Mouse (Mus musculus) forebrain, embryonic 14.5 days (tissue): ENCODE measurements at regions not wholly inside any gene's neighbourhood (a gene's known extent, or its start where the extent isn't known, plus 50 kb on each side); places are given as distances from the start of the nearest gene placed in this dataset.

ENCODE experiments used
- ATAC-seq: fragments of 200-750 bp; cut with Nextera tagmentation; 2 replicates; pipeline ENCODE4 v1.8.0; 2017; ENCODE audit warnings: mild to moderate bottlenecking, moderate library complexity
- DNase-seq: peaks from one replicate; pipeline ENCODE4 v3.0.0-alpha.2; 2015; ENCODE audit warnings: low spot score
- H3K27ac ChIP-seq: fragments of 300-500 bp; sonication (generic); 2 replicates; pipeline ENCODE4 v1.5.1; 2014; ENCODE audit warnings: low read depth, mild to moderate bottlenecking, control low read depth, low read length, moderate library complexity
- H3K27me3 ChIP-seq: fragments of 300-500 bp; sonication (generic); replicated peaks from 2 replicates; pipeline ENCODE4 v1.6.1; 2014; ENCODE audit warnings: low read length, control low read depth, mixed read lengths; ENCODE audit not compliant: control insufficient read depth, insufficient read depth
- H3K36me3 ChIP-seq: fragments of 300-500 bp; sonication (generic); 2 replicates; pipeline ENCODE4 v1.6.1; 2014; ENCODE audit warnings: low read length, control low read depth; ENCODE audit not compliant: control insufficient read depth, insufficient read depth
- H3K4me1 ChIP-seq: fragments of 300-500 bp; sonication (generic); 2 replicates; pipeline ENCODE4 v1.6.1; 2014; ENCODE audit warnings: antibody characterized with exemption, low read length, control low read depth; ENCODE audit not compliant: control insufficient read depth, insufficient read depth
- H3K4me2 ChIP-seq: fragments of 300-500 bp; sonication (generic); 2 replicates; pipeline ENCODE4 v1.6.1; 2014; ENCODE audit warnings: mild to moderate bottlenecking, control low read depth, low read length
- H3K4me3 ChIP-seq: fragments of 300-500 bp; sonication (generic); 2 replicates; pipeline ENCODE4 v1.5.1; 2014; ENCODE audit warnings: low read depth, low read length, control low read depth
- H3K9ac ChIP-seq: fragments of 300-500 bp; sonication (generic); 2 replicates; pipeline ENCODE4 v1.6.1; 2014; ENCODE audit warnings: mild to moderate bottlenecking, low read length, control low read depth, moderate library complexity
- H3K9me3 ChIP-seq: fragments of 300-500 bp; sonication (generic); replicated peaks from 2 replicates; pipeline ENCODE4 v1.6.1; 2016; ENCODE audit warnings: low read length, control low read depth, mixed read lengths; ENCODE audit not compliant: control insufficient read depth
- WGBS: fragments of 180-500 bp; shearing (Covaris S2); extraction: QIAGEN DNeasy Blood & Tissue Kit; methylation state at CpG from one replicate; pipeline ENCODE4 v1.1.7; 2014; 5-methylcytosine and 5-hydroxymethylcytosine counted together

DNA sequence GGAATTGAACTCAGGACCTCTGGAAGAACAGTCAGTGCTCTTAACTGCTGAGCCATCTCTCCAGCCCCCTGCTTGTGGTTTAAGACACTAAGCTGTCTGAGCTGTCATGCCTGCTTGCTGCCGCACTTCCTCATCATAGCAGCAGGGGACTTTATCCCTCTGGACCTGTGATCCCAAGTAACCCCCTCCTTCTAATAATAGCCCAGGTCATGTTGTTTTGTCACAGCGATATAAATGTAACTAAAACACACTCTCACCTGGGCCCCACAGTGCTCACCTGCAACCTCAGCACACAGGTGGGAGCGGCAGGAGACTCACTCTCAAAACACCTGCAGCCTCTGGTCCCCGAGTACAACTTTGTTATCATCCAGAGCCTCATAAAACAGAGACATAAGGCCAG is 231.9 kb upstream of the Spdye4c start:
- Histone ChIP-seq H3K4me3 (no peak overlapping the region), H3K27ac (no peak overlapping the region), H3K4me2 (no peak overlapping the region), H3K36me3 (no peaks in the 10 kb centered on the region), H3K9ac (no peak overlapping the region), H3K9me3 (no peaks in the 10 kb centered on the region), H3K27me3 (no peaks in the 10 kb centered on the region), H3K4me1 (no peaks in the 10 kb centered on the region)
- 85% methylated on average over 4 of the region's 4 CpGs for WGBS
- DNase-seq (no peak), ATAC-seq (no peak)

DNA sequence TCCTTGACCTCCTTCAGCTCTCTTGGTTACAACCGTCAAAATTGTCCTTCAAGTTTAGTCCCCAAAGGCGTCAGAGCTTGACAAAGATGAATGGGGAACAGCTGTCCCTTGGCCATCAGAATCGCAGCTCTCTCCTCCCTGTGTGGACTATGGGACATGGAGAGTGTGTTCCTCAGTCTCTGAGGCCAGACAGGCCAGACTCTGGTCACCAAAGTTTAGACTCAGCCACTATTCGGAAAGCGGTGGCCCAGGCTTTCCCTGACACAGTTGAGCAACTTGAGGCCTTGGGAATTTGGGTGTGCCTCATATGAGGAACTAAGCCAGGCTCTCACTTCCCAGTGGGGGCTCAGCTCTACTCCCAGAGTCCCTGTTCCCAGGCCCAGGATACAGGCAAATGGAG is 230.5 kb upstream of the Spdye4c start:
- Histone ChIP-seq H3K9ac (no peak overlapping the region), H3K4me1 (no peaks in the 10 kb centered on the region), H3K4me2 (no peak overlapping the region), H3K4me3 (no peak overlapping the region), H3K36me3 (no peaks in the 10 kb centered on the region), H3K9me3 (no peaks in the 10 kb centered on the region), H3K27me3 (no peaks in the 10 kb centered on the region), H3K27ac (no peak overlapping the region)
- 93% methylated on average over 5 of the region's 5 CpGs for WGBS
- ATAC-seq: no peak
- DNase-seq: no peak

- H3K4me3 ChIP-seq: no peak overlapping the region
- DNase-seq (no peak), ATAC-seq (no peak)
- H3K27me3 ChIP-seq: no peaks in the 10 kb centered on the region
- no peak overlapping the region for H3K4me2 ChIP-seq
- no peak overlapping the region for H3K27ac ChIP-seq
- no peaks in the 10 kb centered on the region for H3K9me3 ChIP-seq
- no peaks in the 10 kb centered on the region for H3K4me1 ChIP-seq
- no peaks in the 10 kb centered on the region for H3K36me3 ChIP-seq
- WGBS: 68% methylated on average over 1 of the region's 1 CpGs
- no peak overlapping the region for H3K9ac ChIP-seq
Observed at GRCm38 (mm10) chr2:128361436-128361835, 229.6 kb upstream of the Spdye4c start.

GRCm38 (mm10) chr2:128364161-128364560 is 226.8 kb upstream of the Spdye4c start:
- no peak overlapping the region for H3K4me3 ChIP-seq
- H3K27ac ChIP-seq: no peak overlapping the region
- H3K4me2 ChIP-seq: no peak overlapping the region
- no peak for DNase-seq
- H3K4me1 ChIP-seq: no peaks in the 10 kb centered on the region
- ATAC-seq: no peak
- H3K36me3 ChIP-seq: no peaks in the 10 kb centered on the region
- no peaks in the 10 kb centered on the region for H3K27me3 ChIP-seq
- no peaks in the 10 kb centered on the region; the same call in 1 of the 2 replicates for H3K9me3 ChIP-seq
- WGBS: 81% methylated on average over 14 of the region's 14 CpGs
- no peak overlapping the region for H3K9ac ChIP-seq

- ATAC-seq: no peak
- no peaks in the 10 kb centered on the region for H3K4me1 ChIP-seq
- no peaks in the 10 kb centered on the region for H3K36me3 ChIP-seq
- no peaks in the 10 kb centered on the region; the same call in 1 of the 2 replicates for H3K9me3 ChIP-seq
- H3K4me2 ChIP-seq: no peak overlapping the region
- H3K9ac ChIP-seq: no peak overlapping the region
- no peak overlapping the region for H3K27ac ChIP-seq
- no peaks in the 10 kb centered on the region for H3K27me3 ChIP-seq
- 79% methylated on average over 3 of the region's 3 CpGs for WGBS
- no peak overlapping the region for H3K4me3 ChIP-seq
- no peak for DNase-seq
Observed at GRCm38 (mm10) chr2:128365004-128365403, 226.0 kb upstream of the Spdye4c start.

- Histone ChIP-seq H3K36me3 (no peaks in the 10 kb centered on the region), H3K4me2 (no peak overlapping the region), H3K27ac (no peak overlapping the region), H3K4me1 (no peaks in the 10 kb centered on the region), H3K9me3 (no peaks in the 10 kb centered on the region; the same call in 1 of the 2 replicates), H3K27me3 (no peaks in the 10 kb centered on the region), H3K9ac (no peak overlapping the region), H3K4me3 (no peak overlapping the region)
- DNase-seq: no peak
- WGBS: 87% methylated on average over 2 of the region's 2 CpGs
- no peak for ATAC-seq
Observed at GRCm38 (mm10) chr2:128365775-128366174, 225.2 kb upstream of the Spdye4c start.

- Histone ChIP-seq H3K9me3 (no peaks in the 10 kb centered on the region; the same call in 1 of the 2 replicates), H3K36me3 (no peaks in the 10 kb centered on the region), H3K4me1 (no peaks in the 10 kb centered on the region), H3K9ac (no peak overlapping the region), H3K4me3 (no peak overlapping the region), H3K4me2 (no peak overlapping the region), H3K27ac (no peak overlapping the region), H3K27me3 (no peaks in the 10 kb centered on the region)
- DNase-seq: no peak
- WGBS: 88% methylated on average over 14 of the region's 14 CpGs
- no peak for ATAC-seq
Observed at GRCm38 (mm10) chr2:128367266-128368150, 223.5 kb upstream of the Spdye4c start.

DNA sequence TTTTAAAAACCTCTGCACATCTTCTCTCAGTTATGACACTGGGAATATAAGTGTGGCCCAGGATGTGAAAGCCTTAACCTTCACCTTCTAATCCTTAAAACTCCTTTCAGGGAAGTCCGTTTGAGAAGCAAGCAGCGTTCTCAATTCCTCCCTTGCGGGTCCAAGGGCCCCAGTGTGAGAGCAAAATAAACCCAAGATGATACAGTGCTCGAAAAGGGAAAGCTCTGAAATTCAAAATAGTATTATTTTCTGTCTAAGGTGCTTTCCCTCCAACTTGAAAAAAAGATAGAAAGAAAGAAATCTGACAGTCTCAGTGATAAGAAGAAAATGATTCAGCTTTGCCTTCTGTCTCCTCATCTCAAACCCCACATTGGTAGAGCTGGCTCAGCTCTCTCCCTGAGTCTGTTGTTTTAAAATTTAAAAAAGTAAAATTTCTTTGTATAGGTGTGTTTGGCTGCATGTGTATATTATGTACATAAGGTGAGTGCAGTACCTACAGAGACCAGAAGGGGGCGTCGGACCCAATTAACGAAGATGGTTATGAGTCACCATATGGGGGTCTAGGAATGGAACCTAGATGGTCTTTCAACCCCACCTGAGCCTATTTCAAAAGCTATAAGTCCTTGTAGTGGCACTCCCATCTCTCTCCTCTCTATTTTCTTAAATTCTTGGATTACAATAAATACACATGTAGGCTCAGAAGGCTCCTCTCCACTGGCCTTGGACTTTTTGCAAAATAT is 222.3 kb upstream of the Spdye4c start:
- peaks cover 4% of the 10 kb centered on the region for H3K4me1 ChIP-seq
- no peaks in the 10 kb centered on the region for H3K36me3 ChIP-seq
- no peak overlapping the region for H3K4me3 ChIP-seq
- no peaks in the 10 kb centered on the region for H3K27me3 ChIP-seq
- H3K4me2 ChIP-seq: no peak overlapping the region
- ATAC-seq (no peak), DNase-seq (no peak)
- 69% methylated on average over 7 of the region's 7 CpGs for WGBS
- no peak overlapping the region for H3K27ac ChIP-seq
- H3K9ac ChIP-seq: no peak overlapping the region
- no peaks in the 10 kb centered on the region; the same call in 1 of the 2 replicates for H3K9me3 ChIP-seq

- no peak overlapping the region for H3K27ac ChIP-seq
- no peak for ATAC-seq
- H3K27me3 ChIP-seq: no peaks in the 10 kb centered on the region
- no peak overlapping the region for H3K4me2 ChIP-seq
- H3K4me1 ChIP-seq: peaks cover 10% of the 10 kb centered on the region
- H3K9me3 ChIP-seq: no peaks in the 10 kb centered on the region; the same call in 1 of the 2 replicates
- H3K36me3 ChIP-seq: no peaks in the 10 kb centered on the region
- 91% methylated on average over 10 of the region's 10 CpGs for WGBS
- DNase-seq: no peak
- H3K4me3 ChIP-seq: no peak overlapping the region
- H3K9ac ChIP-seq: no peak overlapping the region
Observed at GRCm38 (mm10) chr2:128370821-128371220, 220.2 kb upstream of the Spdye4c start.
